1 mouse cellular context compared by ENCODE assay signal in the genomic region with DNA sequence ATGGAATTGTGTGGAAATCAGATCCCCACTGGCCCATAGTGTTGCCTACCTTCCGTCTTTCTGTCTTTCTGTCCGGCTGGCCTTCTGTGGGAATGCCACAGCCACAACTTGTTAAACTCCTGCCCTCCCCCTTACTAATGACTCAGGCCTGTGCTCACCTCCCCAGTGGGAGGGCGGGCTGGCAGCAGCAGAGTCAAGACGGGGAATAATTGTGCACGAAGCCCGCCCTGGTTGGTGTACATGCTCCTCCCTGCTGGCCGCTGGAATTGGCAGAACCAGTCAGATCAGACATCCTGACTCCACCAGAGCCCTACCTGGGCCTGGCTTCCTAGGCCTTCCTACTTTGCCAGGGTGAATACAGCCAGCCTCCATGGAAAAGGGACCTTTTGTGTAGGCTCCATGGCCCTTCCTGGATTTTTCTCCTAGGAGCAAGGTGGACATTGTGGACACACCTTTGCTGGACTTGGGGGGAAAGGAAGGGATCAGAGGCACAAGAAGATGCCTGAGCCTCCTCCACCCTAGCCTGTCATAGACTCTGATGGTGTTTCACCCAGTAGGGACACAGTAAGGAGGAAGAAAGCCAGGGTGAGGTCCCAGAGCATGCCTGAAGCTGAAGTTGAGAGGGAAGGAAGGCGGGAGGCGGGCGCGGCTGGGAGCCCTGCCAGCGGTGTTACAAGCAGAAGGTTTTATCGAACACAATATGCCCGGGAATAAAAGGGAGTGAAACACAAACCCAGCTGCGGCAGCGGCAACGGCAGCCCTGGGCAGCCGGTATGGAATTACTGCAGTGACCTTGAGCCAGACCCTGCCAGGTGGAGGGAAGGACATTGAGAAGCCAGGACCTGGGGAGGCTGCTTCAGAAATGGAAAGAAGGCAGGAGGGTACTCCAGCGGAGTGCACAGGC.
TF ChIP-seq lines count a peak whose summit lies in the region.

No protein-coding gene starts in this region.

TF ChIP-seq in ES-E14, 5 proteins besides CTCF, POLR2A, EP300 and RAD21:
- TF ChIP-seq ZNF384 (IDR thresholded peaks at IDR 0.05; ENCODE audit: low read depth, low read length) (no peak), MAFK (IDR thresholded peaks at IDR 0.05; ENCODE audit: insufficient read depth, low read depth, low read length) (no peak)
